In the genomic region with DNA sequence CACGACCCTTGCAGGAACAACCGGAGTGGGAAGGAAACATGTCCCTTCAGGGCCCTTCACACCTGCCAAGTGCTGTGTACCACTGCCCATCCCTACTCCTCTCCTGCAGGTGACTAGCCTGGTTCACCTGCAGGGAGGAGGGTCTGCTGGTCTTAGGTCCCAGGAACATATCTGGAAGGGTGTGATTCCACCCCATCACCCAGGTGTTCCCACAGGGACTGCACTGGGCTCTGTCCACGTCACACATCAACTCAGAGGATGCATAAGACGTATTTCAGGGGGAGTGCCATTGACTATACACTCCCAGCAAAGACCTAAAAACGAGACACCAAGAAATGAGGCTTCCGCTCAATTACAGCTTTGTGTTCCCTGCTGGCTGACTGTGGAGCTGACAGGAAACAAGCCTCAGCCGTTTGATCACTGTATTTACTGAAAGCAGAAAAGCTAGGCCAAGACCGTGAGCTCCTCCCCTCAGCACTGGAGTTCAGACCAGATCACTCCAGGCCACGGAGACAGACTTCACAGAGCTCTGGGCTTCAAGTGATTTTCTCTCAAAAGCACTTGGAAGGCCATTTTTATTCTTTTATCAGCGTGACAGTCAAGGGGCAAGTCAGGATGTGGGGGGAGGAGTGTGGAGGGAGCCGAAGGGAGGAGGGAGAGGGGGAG, we compare ENCODE assay signal across 8 mouse cellular contexts.
A peak's percentile ranks its signal among the peaks of the same experiment; 100 is the strongest.
DNase-seq lines count a peak whose midpoint lies in the region; ATAC-seq and TF ChIP-seq lines count a peak whose summit lies in the region.

No protein-coding gene starts in this region.

- TF ChIP-seq EP300 in heart, postnatal 0 days (IDR thresholded peaks at IDR 0.05; ENCODE audit: low read depth), result 0 out of 2 replicates have a peak, but pooled peaks have one; percentile 59

- no peak overlapping the region for H3K9ac ChIP-seq in heart, postnatal 0 days (replicated peaks; ENCODE audit: low read depth, low read length)
- H3K9ac ChIP-seq in kidney, embryonic 16.5 days (replicated peaks; ENCODE audit: low read length), result peak overlapping the region; percentile 28; the same call in 1 of the 2 replicates

- peak; percentile 60 for DNase-seq in heart, postnatal 0 days (ENCODE audit: low spot score)
- DNase-seq in lung, postnatal 4 days, result peak; percentile 61 to 74
- DNase-seq in thymus, postnatal 25 days, result peak; percentile 27
- DNase-seq in spleen, adult 18-20 months, result no peak
- DNase-seq in cerebellum, postnatal 25 days, result no peak

- no peaks in the 10 kb centered on the region for H3K27me3 ChIP-seq in heart, postnatal 0 days (ENCODE audit: control insufficient read depth, insufficient read depth, low read length)
- no peaks in the 10 kb centered on the region for H3K27me3 ChIP-seq in kidney, embryonic 16.5 days (ENCODE audit: insufficient read depth, low read length)

- H3K36me3 ChIP-seq in heart, postnatal 0 days (replicated peaks; ENCODE audit: control insufficient read depth, insufficient read depth, low read length), result no peaks in the 10 kb centered on the region
- peaks cover 23% of the 10 kb centered on the region for H3K36me3 ChIP-seq in kidney, embryonic 16.5 days (ENCODE audit: insufficient read depth, low read length)

- 30% methylated on average over 11 of the region's 11 CpGs for WGBS in heart, postnatal 0 days
- 17% methylated on average over 11 of the region's 11 CpGs for WGBS in kidney, embryonic 16.5 days

- H3K4me1 ChIP-seq in cortical plate, adult 2 months (ENCODE audit: control insufficient read depth, insufficient read depth, low read length), result peaks cover 12% of the 10 kb centered on the region; the same call in 1 of the 2 replicates
- H3K4me1 ChIP-seq in heart, postnatal 0 days (ENCODE audit: control insufficient read depth, insufficient read depth), result peaks cover 9% of the 10 kb centered on the region; the same call in 1 of the 2 replicates
- H3K4me1 ChIP-seq in kidney, embryonic 16.5 days (ENCODE audit: insufficient read depth, low read length), result peaks cover 27% of the 10 kb centered on the region

- no peak overlapping the region for H3K4me3 ChIP-seq in cortical plate, adult 2 months (ENCODE audit: insufficient read depth, low read length)
- H3K4me3 ChIP-seq in heart, postnatal 0 days (ENCODE audit: low read depth, low read length), result no peak overlapping the region
- H3K4me3 ChIP-seq in kidney, embryonic 16.5 days (ENCODE audit: low read length), result no peak overlapping the region

- peak overlapping the region; percentile 43 for H3K27ac ChIP-seq in cortical plate, adult 2 months (ENCODE audit: insufficient read depth, low read length)
- H3K27ac ChIP-seq in heart, postnatal 0 days (ENCODE audit: low read depth), result peak overlapping the region; percentile 66
- H3K27ac ChIP-seq in kidney, embryonic 16.5 days (ENCODE audit: low read length), result peak overlapping the region; percentile 94

- peak; percentile 67 for ATAC-seq in CD4-positive, CD25-positive, alpha-beta regulatory T cell, adult 4 months
- peak; percentile 54 for ATAC-seq in heart, postnatal 0 days (ENCODE audit: insufficient read depth, low read depth)
- ATAC-seq in kidney, embryonic 16.5 days (ENCODE audit: low FRiP score, low TSS enrichment), result peak; percentile 73; the same call in 1 of the 2 replicates

- no peak for TF ChIP-seq CTCF in cortical plate, adult 2 months (IDR thresholded peaks at IDR 0.05; ENCODE audit: extremely low read depth, insufficient read depth, low read length)
- no peak for TF ChIP-seq CTCF in heart, postnatal 0 days (IDR thresholded peaks at IDR 0.05; ENCODE audit: low read depth)

- H3K4me2 ChIP-seq in heart, postnatal 0 days (ENCODE audit: low read depth, low read length), result no peak overlapping the region
- peak overlapping the region; percentile 9; the same call in 1 of the 2 replicates for H3K4me2 ChIP-seq in kidney, embryonic 16.5 days (replicated peaks; ENCODE audit: low read depth, low read length)

- TF ChIP-seq POLR2A in cortical plate, adult 2 months (IDR thresholded peaks at IDR 0.05; ENCODE audit: extremely low read depth, insufficient read depth, low read length), result no peak

- no peaks in the 10 kb centered on the region for H3K9me3 ChIP-seq in heart, postnatal 0 days (replicated peaks; ENCODE audit: control insufficient read depth, low read length)
- peaks cover 8% of the 10 kb centered on the region for H3K9me3 ChIP-seq in kidney, embryonic 16.5 days (ENCODE audit: low read length)

Comparison
In these comparisons a context has a peak if more than half of its experiments do, and no peak if none do; other contexts are left out.
1. H3K27ac ChIP-seq: peak in every context shown above with its lines; median percentile 94 in kidney, embryonic 16.5 days; 66 in heart, postnatal 0 days; 43 in cortical plate, adult 2 months.
2. DNase-seq: peak in heart, postnatal 0 days (single experiment), lung, postnatal 4 days (2 of 2) and thymus, postnatal 25 days (single experiment); none in spleen, adult 18-20 months (0 of 2) and cerebellum, postnatal 25 days (0 of 2).
3. Peak in every context shown above with its lines, with median percentiles within 50 percentile points of each other: ATAC-seq.